Mouse (Mus musculus) stomach, postnatal 0 days (tissue): ENCODE measurements at regions not wholly inside any gene's neighbourhood (a gene's known extent, or its start where the extent isn't known, plus 50 kb on each side); places are given as distances from the start of the nearest gene placed in this dataset.
"Not testable (repeated sequence)": the region's sequence is repeated elsewhere in the genome, so short reads cannot be mapped to it uniquely, and the experiment has no call there.

Experiments used
- ATAC-seq: fragments of 200-750 bp; cut with Nextera tagmentation; 2 replicates; pipeline ENCODE4 v1.8.0; 2017; ENCODE audit not compliant: low FRiP score, low TSS enrichment
- DNase-seq: peaks from one replicate; pipeline ENCODE4 v3.0.0-alpha.2; 2016; ENCODE audit warnings: low spot score
- H3K27ac ChIP-seq: fragments of 300-500 bp; sonication (generic); replicated peaks from 2 replicates; pipeline ENCODE4 v1.5.1; 2014; ENCODE audit warnings: mild to moderate bottlenecking, control low read depth
- H3K27me3 ChIP-seq: fragments of 300-500 bp; sonication (generic); 2 replicates; pipeline ENCODE4 v1.6.1; 2014; ENCODE audit warnings: low read length; ENCODE audit not compliant: control insufficient read depth, insufficient read depth
- H3K36me3 ChIP-seq: fragments of 300-500 bp; sonication (generic); 2 replicates; pipeline ENCODE4 v1.6.1; 2014; ENCODE audit warnings: low read length, mixed read lengths; ENCODE audit not compliant: control insufficient read depth, insufficient read depth
- H3K4me1 ChIP-seq: fragments of 300-500 bp; sonication (generic); replicated peaks from 2 replicates; pipeline ENCODE4 v1.6.1; 2014; ENCODE audit warnings: antibody characterized with exemption; ENCODE audit not compliant: control insufficient read depth, insufficient read depth
- H3K4me2 ChIP-seq: fragments of 300-500 bp; sonication (generic); replicated peaks from 2 replicates; pipeline ENCODE4 v1.6.1; 2014; ENCODE audit warnings: low read depth, mild to moderate bottlenecking, control low read depth, moderate library complexity
- H3K4me3 ChIP-seq: fragments of 300-500 bp; sonication (generic); 2 replicates; pipeline ENCODE4 v1.5.1; 2014; ENCODE audit warnings: low read depth, low read length, control low read depth
- H3K9ac ChIP-seq: fragments of 300-500 bp; sonication (generic); 2 replicates; pipeline ENCODE4 v1.6.1; 2014; ENCODE audit warnings: mild to moderate bottlenecking, low read length, control low read depth, mixed read lengths
- H3K9me3 ChIP-seq: fragments of 300-500 bp; sonication (generic); 2 replicates; pipeline ENCODE4 v1.6.1; 2016; ENCODE audit warnings: low read length; ENCODE audit not compliant: control insufficient read depth
- CTCF ChIP-seq: IDR thresholded peaks from 2 replicates; pipeline ENCODE4 v1.5.1; 2016; ENCODE audit warnings: antibody characterized with exemption, low read depth, mild to moderate bottlenecking, moderate library complexity
- EP300 ChIP-seq: optimal IDR thresholded peaks from 2 replicates; pipeline ENCODE3; 2016; ENCODE audit warnings: antibody characterized with exemption
- WGBS: fragments of 180-500 bp; shearing (Covaris S2); extraction: QIAGEN DNeasy Blood & Tissue Kit; methylation state at CpG from one replicate; pipeline ENCODE4 v1.1.7; 2014; 5-methylcytosine and 5-hydroxymethylcytosine counted together

DNA sequence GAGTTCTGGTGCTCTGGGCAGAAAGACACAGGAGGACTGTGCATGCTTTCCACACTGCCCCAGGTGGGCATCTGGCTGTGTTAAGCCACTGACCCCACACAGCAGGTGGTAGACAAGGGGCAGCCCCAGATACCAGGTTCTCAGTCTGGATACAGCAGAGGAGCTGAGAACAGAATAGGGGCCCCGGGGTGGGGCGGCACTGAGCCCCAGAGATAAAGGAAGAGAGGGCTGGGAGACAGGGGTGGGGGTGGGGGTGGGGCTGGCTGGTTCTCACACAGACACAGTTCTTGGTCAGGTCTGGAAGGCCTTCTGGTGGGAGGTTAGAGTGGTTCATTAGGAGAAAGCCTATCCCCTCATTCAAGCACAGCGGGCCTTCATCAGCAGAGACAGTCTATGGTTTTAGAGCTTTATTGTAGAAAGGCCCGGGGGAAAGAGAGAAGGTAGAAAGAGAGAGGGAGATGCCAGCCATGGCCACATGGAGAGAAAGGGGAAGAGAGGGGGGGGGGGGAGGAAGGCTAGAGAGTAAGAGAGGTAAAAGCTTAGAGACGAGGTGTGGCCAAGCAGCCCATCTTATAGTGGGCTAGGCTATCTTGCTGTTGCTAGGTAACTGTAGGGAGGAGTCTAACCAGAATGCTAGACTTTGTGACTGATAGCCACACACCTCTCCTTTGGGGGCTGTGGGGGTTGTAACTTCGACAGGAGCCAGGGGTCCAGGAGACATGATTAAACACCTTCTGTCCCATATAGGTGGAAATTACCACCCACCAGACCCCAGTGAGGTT lies 1403.1 kb downstream of the Zfp704 start:
- H3K9ac ChIP-seq = no peak overlapping the region
- TF ChIP-seq EP300 (no peak), CTCF (no peak)
- H3K9me3 ChIP-seq = no peaks in the 10 kb centered on the region
- no peak overlapping the region for H3K4me3 ChIP-seq
- H3K36me3 ChIP-seq = no peaks in the 10 kb centered on the region
- no peak for ATAC-seq
- H3K4me1 ChIP-seq = no peaks in the 10 kb centered on the region
- H3K27me3 ChIP-seq = no peaks in the 10 kb centered on the region
- H3K4me2 ChIP-seq = no peak overlapping the region
- DNase-seq = no peak
- no peak overlapping the region for H3K27ac ChIP-seq
- WGBS = 76% methylated on average over 6 of the region's 6 CpGs

DNA sequence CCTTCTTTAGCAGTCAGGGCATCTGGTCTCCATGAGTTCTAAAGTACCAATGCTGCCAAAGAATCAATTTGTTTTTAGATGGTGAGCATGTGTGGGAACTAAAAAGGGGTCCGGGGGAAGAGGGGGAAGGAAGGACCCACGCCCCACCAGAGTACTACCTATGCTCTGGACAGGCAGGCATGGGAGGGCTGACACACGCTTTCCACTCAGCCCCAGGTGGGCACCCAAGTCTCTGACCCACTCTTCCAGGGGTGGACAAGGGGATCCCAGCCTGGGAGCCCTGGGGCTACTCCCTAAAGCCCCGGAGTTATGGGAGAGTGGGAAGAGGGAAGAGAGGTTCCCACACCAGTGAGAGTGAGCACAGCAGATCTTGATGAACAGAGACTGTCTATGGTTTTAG lies 1446.9 kb downstream of the Zfp704 start:
- H3K27ac ChIP-seq = no peak overlapping the region
- ATAC-seq = no peak
- WGBS = 74% methylated on average over 4 of the region's 4 CpGs
- H3K4me3 ChIP-seq = no peak overlapping the region
- H3K4me2 ChIP-seq = no peak overlapping the region
- TF ChIP-seq EP300 = no peak
- TF ChIP-seq CTCF = no peak
- H3K27me3 ChIP-seq = no peaks in the 10 kb centered on the region
- no peak overlapping the region for H3K9ac ChIP-seq
- no peaks in the 10 kb centered on the region for H3K4me1 ChIP-seq
- DNase-seq = no peak
- H3K36me3 ChIP-seq = no peaks in the 10 kb centered on the region
- no peaks in the 10 kb centered on the region for H3K9me3 ChIP-seq

GRCm38 (mm10) chr3:8161997-8162756 lies 1447.7 kb downstream of the Zfp704 start:
- Histone ChIP-seq H3K4me3 (no peak overlapping the region), H3K4me1 (no peaks in the 10 kb centered on the region), H3K9ac (no peak overlapping the region), H3K9me3 (no peaks in the 10 kb centered on the region), H3K4me2 (no peak overlapping the region), H3K27me3 (no peaks in the 10 kb centered on the region), H3K36me3 (no peaks in the 10 kb centered on the region), H3K27ac (no peak overlapping the region)
- no peak for DNase-seq
- no peak for TF ChIP-seq EP300
- no peak for TF ChIP-seq CTCF
- ATAC-seq = peak; percentile 42; the same call in 1 of the 2 replicates
- 77% methylated on average over 4 of the region's 4 CpGs for WGBS

DNA sequence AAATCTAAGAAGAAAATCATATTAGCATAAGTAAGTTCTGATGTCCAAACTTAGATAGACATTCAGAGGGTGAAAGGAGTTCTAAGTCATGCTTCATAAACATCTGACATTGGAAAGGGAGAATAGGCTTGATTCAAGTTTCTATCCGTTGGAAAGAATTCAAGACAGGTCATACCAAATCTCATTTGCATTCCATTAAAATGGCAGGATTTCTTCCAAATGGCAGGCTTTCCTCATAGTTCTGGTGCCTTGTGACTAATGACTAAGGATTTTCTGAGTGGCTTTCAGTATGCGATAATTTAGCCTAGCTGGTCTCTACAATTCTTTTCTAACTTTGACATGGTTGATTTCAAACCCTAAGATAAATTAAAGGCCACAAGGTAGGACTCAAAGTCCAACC lies 1466.9 kb downstream of the Zfp704 start:
- no peak overlapping the region for H3K27ac ChIP-seq
- ATAC-seq = no peak
- TF ChIP-seq CTCF = no peak
- H3K36me3 ChIP-seq = no peaks in the 10 kb centered on the region
- no peak overlapping the region for H3K9ac ChIP-seq
- H3K9me3 ChIP-seq = no peaks in the 10 kb centered on the region
- WGBS = 53% methylated on average over 2 of the region's 2 CpGs
- H3K4me2 ChIP-seq = no peak overlapping the region
- H3K27me3 ChIP-seq = no peaks in the 10 kb centered on the region
- H3K4me3 ChIP-seq = no peak overlapping the region
- H3K4me1 ChIP-seq = no peaks in the 10 kb centered on the region
- no peak for DNase-seq

- Histone ChIP-seq H3K4me2 (no peak overlapping the region), H3K27ac (no peak overlapping the region), H3K4me1 (no peaks in the 10 kb centered on the region), H3K4me3 (no peak overlapping the region), H3K36me3 (no peaks in the 10 kb centered on the region), H3K9me3 (no peaks in the 10 kb centered on the region), H3K27me3 (no peaks in the 10 kb centered on the region), H3K9ac (no peak overlapping the region)
- TF ChIP-seq EP300 (no peak), CTCF (no peak)
- 57% methylated on average over 3 of the region's 3 CpGs for WGBS
- DNase-seq (no peak), ATAC-seq (no peak)
Observed at GRCm38 (mm10) chr3:8142190-8142589, 1467.7 kb downstream of the Zfp704 start.

DNA sequence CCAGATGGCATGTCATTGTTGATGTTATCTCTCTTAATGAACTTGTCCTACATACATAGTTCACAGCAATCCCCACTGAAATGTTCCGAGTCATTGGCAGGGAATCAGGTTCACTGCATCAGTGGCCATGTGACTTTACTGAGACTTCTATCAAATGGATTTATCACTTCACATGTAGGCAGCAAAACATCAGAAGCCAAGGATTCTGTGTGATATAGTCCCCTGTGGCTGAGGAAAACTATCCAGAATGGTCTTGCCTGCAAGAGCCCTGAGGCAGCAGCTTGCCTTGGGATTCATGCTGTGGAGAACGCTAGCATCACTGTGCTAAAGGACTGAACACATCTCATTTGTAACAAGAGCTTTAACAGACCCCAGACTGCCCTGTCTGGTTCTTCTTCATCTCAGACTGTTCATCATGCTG lies 1468.2 kb downstream of the Zfp704 start:
- Histone ChIP-seq H3K4me1 (no peaks in the 10 kb centered on the region), H3K27me3 (no peaks in the 10 kb centered on the region), H3K4me2 (no peak overlapping the region), H3K27ac (no peak overlapping the region), H3K4me3 (no peak overlapping the region), H3K9ac (no peak overlapping the region), H3K9me3 (no peaks in the 10 kb centered on the region), H3K36me3 (no peaks in the 10 kb centered on the region)
- 53% methylated on average over 2 of the region's 2 CpGs for WGBS
- DNase-seq (no peak), ATAC-seq (no peak)
- TF ChIP-seq EP300 (no peak), CTCF (no peak)

DNA sequence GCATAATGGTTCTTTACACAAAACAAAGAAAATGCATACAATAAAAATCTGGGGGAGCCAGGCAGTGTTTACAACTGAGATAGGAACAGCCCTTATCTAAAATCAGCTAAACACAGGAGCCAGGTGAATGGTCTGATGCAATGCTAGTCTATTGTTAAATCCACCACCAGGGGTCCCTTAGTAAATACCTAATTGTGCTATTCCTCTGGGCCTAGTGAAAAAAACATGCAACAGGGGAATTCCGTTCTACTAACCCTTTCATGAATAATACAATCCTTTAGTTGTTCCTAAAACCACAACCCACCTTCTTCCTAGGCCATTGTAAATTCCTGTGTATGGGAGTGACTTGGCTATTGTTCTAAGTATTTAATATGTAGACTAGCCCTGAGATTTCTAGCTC lies 1486.2 kb downstream of the Zfp704 start:
- WGBS = 49% methylated on average over 1 of the region's 1 CpGs

More for the DNA sequence above, 1486.2 kb downstream of the Zfp704 start:
- H3K4me3 ChIP-seq, H3K36me3 ChIP-seq, H3K27me3 ChIP-seq, ATAC-seq, H3K9me3 ChIP-seq, H3K9ac ChIP-seq, H3K4me1 ChIP-seq, DNase-seq, H3K4me2 ChIP-seq, H3K27ac ChIP-seq: not testable (repeated sequence)
